Mouse (Mus musculus): ENCODE measurements around the gene Akap8l. TPM values are rescaled to one million over a fixed set of nuclear protein-coding genes. Genes with fewer than 3 reads are reported as not detected.

The Akap8l gene
- total RNA-seq, 2 experiments from 2014 or later: 31.6 to 65.8 TPM

GRCm38 (mm10) chr17:32358943-32359340 is 8.5 kb upstream of the Akap8l start:
- no peak for ATAC-seq (replicated peaks; ENCODE audit: poor library complexity, severe bottlenecking)

- ATAC-seq (replicated peaks; ENCODE audit: poor library complexity, severe bottlenecking): no peak
These were observed 8.0 kb upstream of the Akap8l start for GRCm38 (mm10) chr17:32358192-32358942.

GRCm38 (mm10) chr17:32356766-32357760 is 6.7 kb upstream of the Akap8l start:
- no peak for ATAC-seq (replicated peaks; ENCODE audit: poor library complexity, severe bottlenecking)

- no peak for ATAC-seq (replicated peaks; ENCODE audit: poor library complexity, severe bottlenecking)
These were observed 5.9 kb upstream of the Akap8l start for GRCm38 (mm10) chr17:32356281-32356680.

GRCm38 (mm10) chr17:32355031-32355430 is 4.6 kb upstream of the Akap8l start:
- no peak for ATAC-seq (replicated peaks; ENCODE audit: poor library complexity, severe bottlenecking)

GRCm38 (mm10) chr17:32354211-32354610 is 3.8 kb upstream of the Akap8l start:
- ATAC-seq (replicated peaks; ENCODE audit: poor library complexity, severe bottlenecking): no peak

- no peak for ATAC-seq (replicated peaks; ENCODE audit: poor library complexity, severe bottlenecking)
These were observed 3.3 kb upstream of the Akap8l start for GRCm38 (mm10) chr17:32353696-32354095.

GRCm38 (mm10) chr17:32351726-32352125 is 1.3 kb upstream of the Akap8l start:
- ATAC-seq (replicated peaks; ENCODE audit: poor library complexity, severe bottlenecking): no peak

GRCm38 (mm10) chr17:32351269-32351668 is 862 bp upstream of the Akap8l start:
- ATAC-seq (replicated peaks; ENCODE audit: poor library complexity, severe bottlenecking): no peak

GRCm38 (mm10) chr17:32349851-32350381 is 491 bp downstream of the Akap8l start:
- ATAC-seq (replicated peaks; ENCODE audit: poor library complexity, severe bottlenecking): no peak

- ATAC-seq (replicated peaks; ENCODE audit: poor library complexity, severe bottlenecking): peak; percentile 69
These were observed 1.2 kb downstream of the Akap8l start for GRCm38 (mm10) chr17:32349037-32349732.

- ATAC-seq (replicated peaks; ENCODE audit: poor library complexity, severe bottlenecking): no peak
These were observed 2.0 kb downstream of the Akap8l start for GRCm38 (mm10) chr17:32348406-32348805.

- ATAC-seq (replicated peaks; ENCODE audit: poor library complexity, severe bottlenecking): no peak
These were observed 9.3 kb downstream of the Akap8l start for GRCm38 (mm10) chr17:32341102-32341501.

- ATAC-seq (replicated peaks; ENCODE audit: poor library complexity, severe bottlenecking): no peak; the same call in 1 of the 2 replicates
These were observed 10.3 kb downstream of the Akap8l start for GRCm38 (mm10) chr17:32340110-32340509.

GRCm38 (mm10) chr17:32335869-32336268 is 14.5 kb downstream of the Akap8l start:
- ATAC-seq (replicated peaks; ENCODE audit: poor library complexity, severe bottlenecking): peak; percentile 68

GRCm38 (mm10) chr17:32334921-32335320 is 15.5 kb downstream of the Akap8l start:
- no peak for ATAC-seq (replicated peaks; ENCODE audit: poor library complexity, severe bottlenecking)

- no peak for ATAC-seq (replicated peaks; ENCODE audit: poor library complexity, severe bottlenecking)
These were observed 16.6 kb downstream of the Akap8l start for GRCm38 (mm10) chr17:32333675-32334303.

- ATAC-seq (replicated peaks; ENCODE audit: poor library complexity, severe bottlenecking): no peak
These were observed 22.9 kb downstream of the Akap8l start for GRCm38 (mm10) chr17:32327501-32327900.

- ATAC-seq (replicated peaks; ENCODE audit: poor library complexity, severe bottlenecking): no peak
These were observed 27.6 kb downstream of the Akap8l start for GRCm38 (mm10) chr17:32322809-32323208.

- ATAC-seq (replicated peaks; ENCODE audit: poor library complexity, severe bottlenecking): no peak
These were observed 28.6 kb downstream of the Akap8l start for GRCm38 (mm10) chr17:32321836-32322235.
